Mouse (Mus musculus): ENCODE results near the gene Scube2. TPM values are rescaled to one million over a fixed set of nuclear protein-coding genes. Genes with fewer than 3 reads are reported as not detected.

The Scube2 gene
- total and polyA plus RNA-seq, 3 experiments = 0.27 to 0.67 TPM; not detected in 1

DNA sequence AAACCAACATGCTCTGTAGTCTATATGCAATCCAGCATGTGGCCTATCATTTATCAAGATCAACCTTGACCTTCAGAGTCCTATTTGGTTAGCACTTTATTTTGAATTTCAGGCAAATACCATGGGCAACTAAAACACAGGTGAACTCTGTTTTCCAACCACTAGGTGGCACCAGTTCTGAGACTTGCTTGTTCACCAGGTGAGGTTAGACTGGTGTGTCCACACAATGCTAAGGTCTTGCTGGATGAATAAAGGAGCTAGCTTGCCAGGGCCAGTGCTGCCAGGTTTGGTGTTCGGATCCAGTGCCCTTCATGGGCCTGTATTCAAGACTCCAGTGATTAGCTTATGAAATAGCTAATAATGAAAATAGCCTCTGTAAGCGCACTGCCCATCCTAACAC is 72.7 kb downstream of the Scube2 start:
- peaks cover 0 to 5% of the 10 kb centered on the region in 2 experiments; a peak in 2 of 4 replicates for H3K4me1 ChIP-seq (ENCODE audit: control insufficient read depth in 1 of 2, insufficient read depth in 2 of 2, low read length in 2 of 2)
- DNase-seq (ENCODE audit: low read depth, low spot score) = peak; percentile 76
- H3K27me3 ChIP-seq (ENCODE audit: control insufficient read depth in 1 of 2, insufficient read depth in 2 of 2, low read length in 2 of 2) = no peaks in the 10 kb centered on the region
- H3K4me3 ChIP-seq (ENCODE audit: control insufficient read depth in 1 of 2, insufficient read depth in 1 of 2, low read depth in 2 of 2, low read length in 2 of 2) = no peak overlapping the region
- H3K9me3 ChIP-seq (replicated peaks; ENCODE audit: insufficient read depth, low read length) = no peaks in the 10 kb centered on the region
- H3K36me3 ChIP-seq (ENCODE audit: control insufficient read depth in 1 of 2, insufficient read depth in 2 of 2, low read length in 2 of 2) = no peaks in the 10 kb centered on the region
- TF ChIP-seq CTCF (IDR thresholded peaks at IDR 0.05 in 2 of 3, conservative IDR thresholded peaks at IDR 0.05 in 1 of 3; ENCODE audit: control insufficient read depth in 1 of 3, insufficient read depth in 1 of 3, low read depth in 2 of 3, low read length in 3 of 3, poor library complexity in 1 of 3, severe bottlenecking in 1 of 3) (peak; percentile 65 to 92 (median 79)), MYC (IDR thresholded peaks at IDR 0.05; ENCODE audit: low read depth, low read length) (0 out of 2 replicates have a peak, but pooled peaks have one; percentile 24), MEF2A (IDR thresholded peaks at IDR 0.05; ENCODE audit: extremely low read depth, insufficient replicate concordance, low read depth, low read length, poor library complexity, severe bottlenecking) (no peak), TAL1 (IDR thresholded peaks at IDR 0.05; ENCODE audit: low read length) (no peak), POLR2AphosphoS2 (IDR thresholded peaks at IDR 0.05; ENCODE audit: low read length) (no peak), SMC3 (IDR thresholded peaks at IDR 0.05; ENCODE audit: low read depth, low read length) (peak; percentile 97), RAD21 (IDR thresholded peaks at IDR 0.05; ENCODE audit: low read depth, low read length) (peak; percentile 79), ZC3H11A (IDR thresholded peaks at IDR 0.05; ENCODE audit: low read depth, low read length) (peak; percentile 89), NRF1 (IDR thresholded peaks at IDR 0.05; ENCODE audit: insufficient read depth, low read depth, low read length, poor library complexity, severe bottlenecking) (no peak), USF2 (IDR thresholded peaks at IDR 0.05; ENCODE audit: borderline replicate concordance in 1 of 2, insufficient read depth in 1 of 2, low read depth in 1 of 2, low read length in 2 of 2) (no peak)
- H3K79me2 ChIP-seq (ENCODE audit: control insufficient read depth, insufficient read depth, low read length, poor library complexity) = no peaks in the 10 kb centered on the region
- H3K9ac ChIP-seq (ENCODE audit: control insufficient read depth, low read depth, low read length, poor library complexity, severe bottlenecking) = no peak overlapping the region
- no peak overlapping the region for H3K27ac ChIP-seq (ENCODE audit: control insufficient read depth, low read depth, low read length)

DNA sequence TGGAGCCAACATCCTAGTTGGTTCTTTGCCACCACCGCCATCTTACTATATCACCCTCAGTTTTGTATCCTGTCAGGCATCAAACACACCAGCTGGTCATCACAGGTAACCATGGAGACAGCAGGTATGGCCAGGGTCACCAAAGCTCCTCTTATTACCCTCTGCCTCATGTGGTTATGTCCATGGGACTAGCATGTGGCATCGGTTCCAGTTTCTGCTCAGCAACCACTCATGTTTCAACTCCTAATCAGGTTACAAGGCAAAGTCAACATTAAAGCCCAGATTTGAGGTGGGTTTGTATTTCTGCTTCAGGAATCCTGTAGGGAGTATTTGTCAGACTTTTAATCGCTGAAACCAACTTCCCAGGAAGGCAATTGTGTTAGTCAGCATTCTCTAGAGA is 74.7 kb downstream of the Scube2 start:
- no peaks in the 10 kb centered on the region for H3K79me2 ChIP-seq (ENCODE audit: control insufficient read depth, insufficient read depth, low read length, poor library complexity)
- H3K9me3 ChIP-seq (replicated peaks; ENCODE audit: insufficient read depth, low read length) = no peaks in the 10 kb centered on the region
- H3K36me3 ChIP-seq (ENCODE audit: control insufficient read depth in 1 of 2, insufficient read depth in 2 of 2, low read length in 2 of 2) = no peaks in the 10 kb centered on the region
- DNase-seq (ENCODE audit: low read depth, low spot score) = no peak
- TF ChIP-seq RCOR1 (IDR thresholded peaks at IDR 0.05; ENCODE audit: low read depth, low read length) = no peak
- TF ChIP-seq SMC3 (IDR thresholded peaks at IDR 0.05; ENCODE audit: low read depth, low read length) = no peak
- H3K27ac ChIP-seq (ENCODE audit: control insufficient read depth, low read depth, low read length) = no peak overlapping the region
- H3K9ac ChIP-seq (ENCODE audit: control insufficient read depth, low read depth, low read length, poor library complexity, severe bottlenecking) = no peak overlapping the region
- H3K4me3 ChIP-seq (ENCODE audit: control insufficient read depth in 1 of 2, insufficient read depth in 1 of 2, low read depth in 2 of 2, low read length in 2 of 2) = no peak overlapping the region
- peaks cover 0 to 8% of the 10 kb centered on the region in 2 experiments; a peak in 2 of 4 replicates for H3K4me1 ChIP-seq (ENCODE audit: control insufficient read depth in 1 of 2, insufficient read depth in 2 of 2, low read length in 2 of 2)
- no peaks in the 10 kb centered on the region for H3K27me3 ChIP-seq (ENCODE audit: control insufficient read depth in 1 of 2, insufficient read depth in 2 of 2, low read length in 2 of 2)

DNA sequence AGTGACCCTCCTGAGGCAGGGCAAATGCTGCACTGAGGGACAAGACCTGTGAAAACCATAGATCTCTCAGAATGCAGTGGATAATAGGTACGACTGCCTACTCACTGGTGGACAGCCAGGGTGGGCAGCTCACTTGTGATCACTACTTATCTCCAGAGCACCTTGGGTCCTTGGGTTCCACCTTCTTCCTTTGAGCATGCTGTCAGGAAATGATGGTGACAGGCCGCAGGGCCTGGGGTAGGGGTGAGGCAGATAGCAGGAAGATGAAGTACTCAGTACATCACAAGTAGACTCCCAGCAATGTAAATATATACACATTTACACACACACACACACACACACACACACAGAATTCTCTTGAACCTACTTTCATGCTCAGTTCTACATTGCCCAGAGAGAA is 77.6 kb downstream of the Scube2 start:
- DNase-seq (ENCODE audit: low read depth, low spot score) = peak; percentile 40
- H3K79me2 ChIP-seq (ENCODE audit: control insufficient read depth, insufficient read depth, low read length, poor library complexity) = no peaks in the 10 kb centered on the region
- H3K27ac ChIP-seq (ENCODE audit: control insufficient read depth, low read depth, low read length) = no peak overlapping the region
- H3K9ac ChIP-seq (ENCODE audit: control insufficient read depth, low read depth, low read length, poor library complexity, severe bottlenecking) = no peak overlapping the region
- H3K4me3 ChIP-seq (ENCODE audit: control insufficient read depth in 1 of 2, insufficient read depth in 1 of 2, low read depth in 2 of 2, low read length in 2 of 2) = no peak overlapping the region
- H3K4me1 ChIP-seq (ENCODE audit: control insufficient read depth in 1 of 2, insufficient read depth in 2 of 2, low read length in 2 of 2) = peaks cover 0 to 8% of the 10 kb centered on the region in 2 experiments; a peak in 2 of 4 replicates
- H3K9me3 ChIP-seq (replicated peaks; ENCODE audit: insufficient read depth, low read length) = no peaks in the 10 kb centered on the region
- no peaks in the 10 kb centered on the region for H3K27me3 ChIP-seq (ENCODE audit: control insufficient read depth in 1 of 2, insufficient read depth in 2 of 2, low read length in 2 of 2)
- no peaks in the 10 kb centered on the region for H3K36me3 ChIP-seq (ENCODE audit: control insufficient read depth in 1 of 2, insufficient read depth in 2 of 2, low read length in 2 of 2)
- TF ChIP-seq RAD21 (IDR thresholded peaks at IDR 0.05; ENCODE audit: low read depth, low read length) = no peak
- TF ChIP-seq TCF12 (IDR thresholded peaks at IDR 0.05; ENCODE audit: low read depth, low read length) = 0 out of 2 replicates have a peak, but pooled peaks have one; percentile 24
- no peak for TF ChIP-seq POLR2AphosphoS5 (IDR thresholded peaks at IDR 0.05; ENCODE audit: borderline replicate concordance, low read depth, low read length)
- TF ChIP-seq POLR2AphosphoS2 (IDR thresholded peaks at IDR 0.05; ENCODE audit: low read length) = no peak
- no peak for TF ChIP-seq POLR2A (IDR thresholded peaks at IDR 0.05; ENCODE audit: control insufficient read depth in 1 of 2, insufficient read depth in 1 of 2, low read depth in 1 of 2, low read length in 2 of 2, poor library complexity in 1 of 2)
- TF ChIP-seq GATA1 (IDR thresholded peaks at IDR 0.05; ENCODE audit: low read depth, low read length) = 0 out of 2 replicates have a peak, but pooled peaks have one; percentile 18
- TF ChIP-seq MAFK (IDR thresholded peaks at IDR 0.05; ENCODE audit: borderline replicate concordance, low read depth, low read length) = no peak
- peak; percentile 65 for TF ChIP-seq TAL1 (IDR thresholded peaks at IDR 0.05; ENCODE audit: low read length)
- TF ChIP-seq ZC3H11A (IDR thresholded peaks at IDR 0.05; ENCODE audit: low read depth, low read length) = no peak
- no peak for TF ChIP-seq SIN3A (IDR thresholded peaks at IDR 0.05; ENCODE audit: low read length)
- TF ChIP-seq NELFE (IDR thresholded peaks at IDR 0.05; ENCODE audit: low read depth, low read length) = no peak
- TF ChIP-seq MYB (IDR thresholded peaks at IDR 0.05; ENCODE audit: low read depth, low read length) = no peak
- TF ChIP-seq CHD1 (IDR thresholded peaks at IDR 0.05; ENCODE audit: low read depth, low read length) = no peak
- TF ChIP-seq BHLHE40 (IDR thresholded peaks at IDR 0.05; ENCODE audit: borderline replicate concordance, low read depth, low read length) = no peak
- TF ChIP-seq MYC (IDR thresholded peaks at IDR 0.05; ENCODE audit: low read depth, low read length) = no peak
- TF ChIP-seq USF2 (IDR thresholded peaks at IDR 0.05; ENCODE audit: borderline replicate concordance in 1 of 2, insufficient read depth in 1 of 2, low read depth in 1 of 2, low read length in 2 of 2) = no peak
- peak; percentile 22 to 50; a peak in 3 of 4 replicates for TF ChIP-seq EP300 (IDR thresholded peaks at IDR 0.05; ENCODE audit: low read depth in 1 of 2, low read length in 2 of 2)
- no peak for TF ChIP-seq ETS1 (IDR thresholded peaks at IDR 0.05; ENCODE audit: low read depth, low read length)
- no peak for TF ChIP-seq ZKSCAN1 (IDR thresholded peaks at IDR 0.05; ENCODE audit: low read depth, low read length)
- TF ChIP-seq RCOR1 (IDR thresholded peaks at IDR 0.05; ENCODE audit: low read depth, low read length) = no peak
